Mouse (Mus musculus) embryo, embryonic 9.5 days (tissue): ENCODE data around the gene Ifnar1.

Experiments
- DNase-seq: peaks from one replicate; pipeline ENCODE4 v3.0.0-alpha.2; 2017; ENCODE audit errors: extremely low spot score

Gene Ifnar1

GRCm38 (mm10) chr16:91461066-91461638, 23.9 kb upstream of the Ifnar1 start:
- no peak for DNase-seq

GRCm38 (mm10) chr16:91461773-91462181, 23.3 kb upstream of the Ifnar1 start:
- no peak for DNase-seq

- no peak for DNase-seq
Measured at GRCm38 (mm10) chr16:91462644-91463043, 22.4 kb upstream of the Ifnar1 start.

- DNase-seq = no peak
Measured at GRCm38 (mm10) chr16:91463400-91463799, 21.6 kb upstream of the Ifnar1 start.

GRCm38 (mm10) chr16:91463836-91464400, 21.1 kb upstream of the Ifnar1 start:
- no peak for DNase-seq

GRCm38 (mm10) chr16:91464594-91465504, 20.2 kb upstream of the Ifnar1 start:
- peak; percentile 99 for DNase-seq

- DNase-seq = no peak
Measured at GRCm38 (mm10) chr16:91465505-91466240, 19.4 kb upstream of the Ifnar1 start.

GRCm38 (mm10) chr16:91466566-91466965, 18.5 kb upstream of the Ifnar1 start:
- peak; percentile 42 for DNase-seq

GRCm38 (mm10) chr16:91470470-91470869, 14.6 kb upstream of the Ifnar1 start:
- DNase-seq = no peak

- no peak for DNase-seq
Measured at GRCm38 (mm10) chr16:91471481-91471880, 13.6 kb upstream of the Ifnar1 start.

GRCm38 (mm10) chr16:91475753-91476152, 9.3 kb upstream of the Ifnar1 start:
- no peak for DNase-seq

GRCm38 (mm10) chr16:91478067-91478466, 7.0 kb upstream of the Ifnar1 start:
- DNase-seq = no peak

- DNase-seq = no peak
Measured at GRCm38 (mm10) chr16:91480517-91480916, 4.5 kb upstream of the Ifnar1 start.

GRCm38 (mm10) chr16:91484387-91484786, 651 bp upstream of the Ifnar1 start:
- DNase-seq = peak; percentile 21

GRCm38 (mm10) chr16:91485841-91486240, 803 bp downstream of the Ifnar1 start:
- no peak for DNase-seq

GRCm38 (mm10) chr16:91488066-91488465, 3.0 kb downstream of the Ifnar1 start:
- no peak for DNase-seq

- no peak for DNase-seq
Measured at GRCm38 (mm10) chr16:91490897-91491296, 5.9 kb downstream of the Ifnar1 start.

GRCm38 (mm10) chr16:91491473-91491872, 6.4 kb downstream of the Ifnar1 start:
- DNase-seq = no peak

- DNase-seq = no peak
Measured at GRCm38 (mm10) chr16:91495501-91495900, 10.5 kb downstream of the Ifnar1 start.

GRCm38 (mm10) chr16:91496206-91496605, 11.2 kb downstream of the Ifnar1 start:
- DNase-seq = no peak

GRCm38 (mm10) chr16:91496766-91497165, 11.7 kb downstream of the Ifnar1 start:
- DNase-seq = no peak

GRCm38 (mm10) chr16:91498041-91498440, 13.0 kb downstream of the Ifnar1 start:
- no peak for DNase-seq
